Mouse (Mus musculus): ENCODE measurements at regions not wholly inside any gene's neighbourhood (a gene's known extent, or its start where the extent isn't known, plus 50 kb on each side); places are given as distances from the start of the nearest gene placed in this dataset.

DNA sequence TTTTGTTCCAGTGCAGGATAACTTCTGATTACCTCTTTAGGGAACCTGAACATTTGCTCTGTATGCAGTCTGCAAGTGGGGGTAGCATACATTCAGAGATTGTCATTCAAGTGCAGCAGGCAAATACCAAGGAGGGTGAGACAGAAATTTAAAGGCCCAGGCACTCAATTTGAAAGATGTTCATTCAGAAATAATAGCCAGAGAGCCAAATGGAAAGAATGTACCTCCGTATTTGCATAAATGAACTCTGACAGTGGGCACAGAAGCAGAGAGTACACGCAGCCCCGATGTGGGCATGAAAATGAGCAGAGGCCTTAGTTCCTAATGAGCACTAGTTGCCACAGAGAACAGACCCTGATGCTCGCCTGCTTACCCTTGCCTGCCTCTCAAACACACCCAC is 958.8 kb upstream of the Flrt2 start:
- DNase-seq (ENCODE audit: low read depth, low spot score): no peak

DNA sequence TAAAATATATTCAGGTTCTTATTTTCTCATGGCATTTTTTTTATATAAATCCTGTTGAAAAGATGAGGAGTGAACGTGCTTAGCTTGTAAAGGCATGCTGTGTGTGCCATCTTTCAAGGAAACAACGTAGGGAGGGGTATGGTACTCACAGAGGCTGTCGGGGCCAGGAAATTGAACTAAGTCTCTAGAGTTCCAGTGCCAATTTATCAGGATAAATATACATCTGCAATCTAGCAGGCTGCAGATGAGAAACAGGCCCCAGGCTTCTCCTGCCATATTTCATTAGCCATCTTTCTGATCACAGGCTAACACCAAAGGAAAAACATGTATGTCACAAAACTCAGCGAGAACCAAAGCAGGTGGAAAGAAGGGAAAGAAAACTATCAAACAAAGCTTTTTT is 954.8 kb upstream of the Flrt2 start:
- peak; percentile 40 for DNase-seq (ENCODE audit: low read depth, low spot score)

DNA sequence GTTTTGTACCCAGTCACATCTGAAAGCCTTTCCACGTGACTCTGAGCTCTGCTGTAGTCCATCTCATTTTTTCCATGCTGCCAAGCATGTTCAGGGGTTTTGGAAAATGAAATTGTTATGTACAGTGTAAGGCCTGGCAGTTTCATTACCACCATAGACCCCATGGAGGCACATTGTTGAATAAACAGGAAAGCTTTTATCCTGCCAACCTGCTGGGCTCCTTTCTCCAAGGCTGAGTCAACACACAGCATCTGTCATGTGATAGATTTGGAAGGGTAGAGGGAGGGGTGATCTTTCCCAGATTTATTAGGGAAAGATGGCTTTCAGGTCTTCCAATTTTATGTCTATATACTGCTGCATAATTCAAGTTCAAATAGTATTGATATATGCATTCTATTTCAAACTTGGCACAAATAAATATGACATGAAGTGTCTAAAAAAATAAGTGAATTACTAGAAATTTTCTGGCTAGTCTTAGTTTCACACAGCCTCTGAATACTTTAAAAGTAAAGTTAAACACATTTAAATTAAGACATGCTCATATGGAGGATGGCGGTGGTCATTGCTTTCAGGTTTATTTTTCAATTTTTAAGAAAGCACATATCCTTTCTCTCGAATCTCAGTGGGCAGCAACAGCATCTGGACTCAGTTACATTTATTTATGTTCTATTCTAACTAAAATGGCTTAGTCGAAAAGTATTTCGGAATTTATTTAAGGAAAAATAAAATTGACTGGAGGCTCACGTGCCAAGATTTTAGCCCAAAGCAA is 942.1 kb upstream of the Flrt2 start:
- DNase-seq (ENCODE audit: low read depth, low spot score): no peak

- no peak for DNase-seq (ENCODE audit: low read depth, low spot score)
These were observed 936.3 kb upstream of the Flrt2 start for GRCm38 (mm10) chr12:94755754-94756153.

GRCm38 (mm10) chr12:94795913-94796615 is 896.0 kb upstream of the Flrt2 start:
- peak; percentile 58 for DNase-seq (ENCODE audit: low read depth, low spot score)

GRCm38 (mm10) chr12:94804692-94805091 is 887.3 kb upstream of the Flrt2 start:
- no peak for DNase-seq (ENCODE audit: low read depth, low spot score)

GRCm38 (mm10) chr12:94831400-94831799 is 860.6 kb upstream of the Flrt2 start:
- DNase-seq (ENCODE audit: low read depth, low spot score): peak; percentile 16

GRCm38 (mm10) chr12:94862720-94863119 is 829.3 kb upstream of the Flrt2 start:
- no peak for DNase-seq (ENCODE audit: low read depth, low spot score)

DNA sequence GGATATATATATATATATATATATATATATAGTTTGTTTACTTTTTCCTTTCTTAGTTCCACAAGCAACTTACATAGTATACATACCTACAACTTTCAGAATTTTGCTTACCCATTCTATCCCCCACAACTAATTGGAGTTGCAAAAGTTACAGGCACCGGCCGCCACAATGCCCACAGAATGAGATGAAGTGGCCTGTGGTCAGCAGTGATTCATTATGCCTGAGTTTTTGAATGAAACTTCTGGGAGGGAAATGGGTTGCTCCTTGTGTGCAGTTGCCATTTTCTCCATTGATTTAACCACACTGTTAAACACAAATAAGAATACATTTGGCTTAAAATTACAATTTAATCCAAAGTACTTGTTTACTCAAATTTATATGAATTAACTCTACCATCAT is 781.2 kb upstream of the Flrt2 start:
- DNase-seq (ENCODE audit: low read depth, low spot score): no peak

- peak; percentile 7 for DNase-seq (ENCODE audit: low read depth, low spot score)
These were observed 749.0 kb upstream of the Flrt2 start for GRCm38 (mm10) chr12:94943067-94943466.

Data from forelimb bud, embryonic 11.5 days (tissue).